Mouse (Mus musculus) gastrocnemius, postnatal 4 days (tissue): Measurements from ENCODE around the gene Xylb. TPM values are rescaled to one million over a fixed set of nuclear protein-coding genes. Genes with fewer than 3 reads are reported as not detected.

Experiments used
- total RNA-seq, 2 experiments: library from RNA; stranded (reverse); gene quantifications; 2 replicates each; pipeline ENCODE4 v1.2.3; 2021

Xylb gene
- total RNA-seq, 2 experiments from 2014 or later = 1.8 to 2.1 TPM

Other genes starting within 250 kb of the Xylb start
- 1 to 10 TPM; 1.6 to 4.6 TPM for gene Acaa1b, start 200.3 kb upstream of the Xylb start, total RNA-seq
- not detected for gene Gm47289, start 198.2 kb upstream of the Xylb start, total RNA-seq
- not detected for gene Slc22a13, start 148.3 kb upstream of the Xylb start, total RNA-seq
- gene Oxsr1, start 35.0 kb upstream of the Xylb start, total RNA-seq = 10 to 100 TPM; 36.0 to 39.1 TPM
- gene Acaa1a, start 17.7 kb upstream of the Xylb start, total RNA-seq = 10 to 100 TPM; 52.9 to 58.1 TPM
- gene Myd88, start 16.0 kb upstream of the Xylb start, total RNA-seq = 10 to 100 TPM; 13.1 to 14.4 TPM
- gene Slc22a14, start 8.2 kb downstream of the Xylb start, total RNA-seq = not detected
- 10 to 100 TPM; 18.8 to 24.0 TPM for gene Acvr2b, start 44.7 kb downstream of the Xylb start, total RNA-seq
- 1 to 10 TPM; 3.9 to 4.3 TPM for gene Exog, start 87.6 kb downstream of the Xylb start, total RNA-seq
- gene Scn5a, start 221.6 kb downstream of the Xylb start, total RNA-seq = 1 to 10 TPM; 3.9 to 5.2 TPM